Mouse (Mus musculus): ENCODE measurements around the gene Foxd3. TPM values are rescaled to one million over a fixed set of nuclear protein-coding genes. Genes with fewer than 3 reads are reported as not detected.

Foxd3 gene
- polyA plus RNA-seq, 1 experiment from 2014 or later: 1.5 TPM

GRCm38 (mm10) chr4:99662431-99662830, 6.3 kb downstream of the Foxd3 start:
- H3K4me3 ChIP-seq (ENCODE audit: low read length): no peak overlapping the region
- peaks cover 4% of the 10 kb centered on the region for H3K4me1 ChIP-seq (ENCODE audit: control insufficient read depth, insufficient read depth, low read depth, low read length)
- H3K27me3 ChIP-seq (replicated peaks; ENCODE audit: control insufficient read depth, insufficient read depth, low read length): peaks cover 35% of the 10 kb centered on the region
- H3K9ac ChIP-seq (ENCODE audit: low read depth, low read length): no peak overlapping the region
- 14% methylated on average over 9 of the region's 9 CpGs for WGBS
- H3K36me3 ChIP-seq (ENCODE audit: control insufficient read depth, insufficient read depth, low read length): no peaks in the 10 kb centered on the region
- H3K9me3 ChIP-seq (ENCODE audit: control insufficient read depth, low read length): no peaks in the 10 kb centered on the region
- no peak overlapping the region for H3K27ac ChIP-seq (ENCODE audit: low read depth, low read length)
- no peak overlapping the region for H3K4me2 ChIP-seq (ENCODE audit: low read length)
- no peak for ATAC-seq

DNA sequence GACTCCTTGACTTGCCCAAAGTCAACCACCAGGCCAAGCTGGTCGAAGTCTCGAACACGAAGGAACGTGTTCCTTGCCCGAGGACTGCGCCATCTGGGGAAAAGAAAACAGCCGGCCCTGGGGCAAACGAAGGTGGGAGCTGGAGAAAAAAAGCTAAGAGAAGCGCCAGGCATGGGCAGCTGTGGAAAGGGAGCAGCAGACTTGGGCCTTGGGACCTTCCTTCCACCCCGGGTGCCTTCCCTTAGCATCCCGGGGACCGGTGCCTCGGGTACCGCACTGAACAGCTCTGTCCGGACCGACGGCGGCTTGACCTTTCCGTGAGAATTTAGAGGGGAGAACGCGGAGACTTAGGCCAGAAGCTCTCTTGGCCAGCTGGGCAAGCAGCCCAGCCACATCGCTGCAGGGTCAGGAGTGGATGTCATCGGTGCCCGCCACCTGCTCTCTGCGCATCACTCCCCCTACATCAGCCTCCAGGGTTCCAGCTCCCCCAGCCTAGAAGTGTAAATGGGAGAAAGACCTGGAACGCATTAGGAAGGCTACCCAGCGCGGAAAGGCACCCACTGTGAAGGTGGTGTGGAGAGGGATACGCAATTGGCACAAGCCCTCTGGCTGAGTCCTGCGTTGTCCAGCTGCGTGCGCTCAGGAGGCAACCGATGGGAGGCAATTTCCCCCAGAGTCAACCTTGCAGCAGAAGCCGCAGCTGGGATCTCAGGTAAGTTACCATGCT, 6.9 kb downstream of the Foxd3 start:
- Histone ChIP-seq H3K36me3 (ENCODE audit: control insufficient read depth, insufficient read depth, low read length) (no peaks in the 10 kb centered on the region), H3K4me3 (ENCODE audit: low read length) (no peak overlapping the region), H3K27me3 (replicated peaks; ENCODE audit: control insufficient read depth, insufficient read depth, low read length) (peaks cover 31% of the 10 kb centered on the region), H3K27ac (ENCODE audit: low read depth, low read length) (no peak overlapping the region), H3K4me1 (ENCODE audit: control insufficient read depth, insufficient read depth, low read depth, low read length) (no peaks in the 10 kb centered on the region), H3K4me2 (ENCODE audit: low read length) (no peak overlapping the region), H3K9ac (ENCODE audit: low read depth, low read length) (no peak overlapping the region), H3K9me3 (ENCODE audit: control insufficient read depth, low read length) (no peaks in the 10 kb centered on the region)
- WGBS: 4% methylated on average over 34 of the region's 34 CpGs
- ATAC-seq: 0 out of 2 replicates have a peak, but pooled peaks have one; percentile 24

DNA sequence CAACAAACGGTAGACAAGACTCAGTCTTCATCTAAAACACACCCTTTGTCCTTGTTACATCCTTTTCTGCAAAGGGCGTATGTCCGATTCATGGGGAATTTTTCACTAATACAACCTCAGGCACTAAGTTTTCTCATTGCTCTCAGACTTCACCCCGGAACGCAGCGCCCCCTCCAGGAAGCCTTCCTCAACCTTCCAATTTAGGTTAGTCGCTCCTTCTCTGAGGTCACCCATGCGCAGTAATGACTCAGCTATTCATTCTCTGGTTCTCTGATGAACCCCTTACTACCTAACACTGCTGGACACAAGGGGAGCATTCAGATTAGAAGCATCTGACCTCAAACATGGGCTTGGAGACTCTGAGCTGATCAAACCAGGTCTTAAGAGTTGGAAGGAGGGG, 7.6 kb downstream of the Foxd3 start:
- Histone ChIP-seq H3K4me1 (ENCODE audit: control insufficient read depth, insufficient read depth, low read depth, low read length) (no peaks in the 10 kb centered on the region), H3K36me3 (ENCODE audit: control insufficient read depth, insufficient read depth, low read length) (no peaks in the 10 kb centered on the region), H3K9me3 (ENCODE audit: control insufficient read depth, low read length) (no peaks in the 10 kb centered on the region), H3K4me3 (ENCODE audit: low read length) (no peak overlapping the region), H3K9ac (ENCODE audit: low read depth, low read length) (no peak overlapping the region), H3K4me2 (ENCODE audit: low read length) (no peak overlapping the region), H3K27me3 (replicated peaks; ENCODE audit: control insufficient read depth, insufficient read depth, low read length) (peaks cover 31% of the 10 kb centered on the region), H3K27ac (ENCODE audit: low read depth, low read length) (no peak overlapping the region)
- WGBS: 16% methylated on average over 8 of the region's 8 CpGs
- no peak for ATAC-seq

GRCm38 (mm10) chr4:99670203-99670851, 14.2 kb downstream of the Foxd3 start:
- Histone ChIP-seq H3K36me3 (ENCODE audit: control insufficient read depth, insufficient read depth, low read length) (no peaks in the 10 kb centered on the region), H3K9me3 (ENCODE audit: control insufficient read depth, low read length) (no peaks in the 10 kb centered on the region), H3K27me3 (replicated peaks; ENCODE audit: control insufficient read depth, insufficient read depth, low read length) (peaks cover under 1% of the 10 kb centered on the region), H3K4me2 (ENCODE audit: low read length) (no peak overlapping the region), H3K4me3 (ENCODE audit: low read length) (no peak overlapping the region), H3K9ac (ENCODE audit: low read depth, low read length) (no peak overlapping the region), H3K4me1 (ENCODE audit: control insufficient read depth, insufficient read depth, low read depth, low read length) (no peaks in the 10 kb centered on the region), H3K27ac (ENCODE audit: low read depth, low read length) (no peak overlapping the region)
- 91% methylated on average over 7 of the region's 7 CpGs for WGBS
- ATAC-seq: no peak

DNA sequence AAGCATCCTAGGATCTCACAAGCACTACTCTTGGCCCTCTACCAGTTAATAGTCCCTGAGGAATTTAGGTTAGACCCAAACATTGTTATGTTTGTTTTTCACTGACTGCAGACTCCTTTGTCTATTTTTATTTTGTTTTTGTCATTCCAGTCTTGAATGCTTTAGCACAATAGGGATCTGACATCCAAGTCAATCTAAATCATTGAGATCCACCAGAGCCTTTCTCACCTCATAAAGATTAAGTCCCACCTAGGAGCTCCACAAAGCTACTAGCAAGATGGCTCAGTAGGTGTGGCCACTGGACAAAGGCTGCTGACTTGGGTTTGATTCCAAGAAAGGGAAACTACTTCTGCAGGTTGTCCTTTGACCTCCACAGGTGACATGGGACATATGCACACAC, 19.1 kb downstream of the Foxd3 start:
- Histone ChIP-seq H3K9me3 (ENCODE audit: control insufficient read depth, low read length) (no peaks in the 10 kb centered on the region), H3K27ac (ENCODE audit: low read depth, low read length) (no peak overlapping the region), H3K9ac (ENCODE audit: low read depth, low read length) (no peak overlapping the region), H3K4me3 (ENCODE audit: low read length) (no peak overlapping the region), H3K4me2 (ENCODE audit: low read length) (no peak overlapping the region), H3K36me3 (ENCODE audit: control insufficient read depth, insufficient read depth, low read length) (no peaks in the 10 kb centered on the region), H3K27me3 (replicated peaks; ENCODE audit: control insufficient read depth, insufficient read depth, low read length) (no peaks in the 10 kb centered on the region), H3K4me1 (ENCODE audit: control insufficient read depth, insufficient read depth, low read depth, low read length) (no peaks in the 10 kb centered on the region)
- no peak for ATAC-seq

- Histone ChIP-seq H3K4me2 (ENCODE audit: low read length) (no peak overlapping the region), H3K4me1 (ENCODE audit: control insufficient read depth, insufficient read depth, low read depth, low read length) (no peaks in the 10 kb centered on the region), H3K9me3 (ENCODE audit: control insufficient read depth, low read length) (peaks cover under 1% of the 10 kb centered on the region; the same call in 1 of the 2 replicates), H3K27ac (ENCODE audit: low read depth, low read length) (no peak overlapping the region), H3K4me3 (ENCODE audit: low read length) (no peak overlapping the region), H3K36me3 (ENCODE audit: control insufficient read depth, insufficient read depth, low read length) (no peaks in the 10 kb centered on the region), H3K27me3 (replicated peaks; ENCODE audit: control insufficient read depth, insufficient read depth, low read length) (no peaks in the 10 kb centered on the region), H3K9ac (ENCODE audit: low read depth, low read length) (no peak overlapping the region)
- WGBS: 83% methylated on average over 6 of the region's 6 CpGs
- no peak for ATAC-seq
Measured at GRCm38 (mm10) chr4:99683941-99684340, 27.8 kb downstream of the Foxd3 start.

GRCm38 (mm10) chr4:99686308-99686707, 30.2 kb downstream of the Foxd3 start:
- Histone ChIP-seq H3K9ac (ENCODE audit: low read depth, low read length) (no peak overlapping the region), H3K36me3 (ENCODE audit: control insufficient read depth, insufficient read depth, low read length) (no peaks in the 10 kb centered on the region), H3K27me3 (replicated peaks; ENCODE audit: control insufficient read depth, insufficient read depth, low read length) (no peaks in the 10 kb centered on the region), H3K4me2 (ENCODE audit: low read length) (no peak overlapping the region), H3K9me3 (ENCODE audit: control insufficient read depth, low read length) (peaks cover 3% of the 10 kb centered on the region; the same call in 1 of the 2 replicates), H3K4me3 (ENCODE audit: low read length) (no peak overlapping the region), H3K27ac (ENCODE audit: low read depth, low read length) (no peak overlapping the region), H3K4me1 (ENCODE audit: control insufficient read depth, insufficient read depth, low read depth, low read length) (no peaks in the 10 kb centered on the region)
- WGBS: 55% methylated on average over 5 of the region's 5 CpGs
- ATAC-seq: no peak

Small RNAs within 50 kb of the gene (microRNA-seq; reads per million reads assigned to microRNA genes)
- gene Gm23366: not detected

Other genes with a start within 250 kb of the Foxd3 start
- 12.0 and 13.8 TPM in 2 replicates for gene Alg6, start 59.4 kb downstream of the Foxd3 start, polyA plus RNA-seq (2015; fragmentation: Nextera tagmentation; extraction: Ambion mirVana)
- 11.8 and 13.4 TPM in 2 replicates for gene Efcab7, start 172.9 kb downstream of the Foxd3 start, polyA plus RNA-seq (2015; fragmentation: Nextera tagmentation; extraction: Ambion mirVana)